Mouse (Mus musculus) gastrocnemius, adult 18-20 months (tissue): ENCODE results near the gene Flii. TPM values are rescaled to one million over a fixed set of nuclear protein-coding genes. Genes with fewer than 3 reads are reported as not detected.

Experiments
- DNase-seq: peaks from one replicate; pipeline ENCODE4 v3.0.0; 2021; ENCODE audit warnings: low spot score
- long read RNA-seq, 2 experiments: library from polyadenylated mRNA; stranded (forward); transcript quantifications; one replicate each; pipeline ENCODE4 v2.0.0; 2021
- total RNA-seq, 2 experiments: library from RNA; stranded (reverse); gene quantifications; 2 replicates each; pipeline ENCODE4 v1.2.3; 2021

The Flii gene
- 100 to 1,000 TPM; 108 to 113 TPM for total RNA-seq
- long read RNA-seq, experiment 1, full-length matches to known transcripts, result 61 of 119 reads
- long read RNA-seq, experiment 1, partial matches to known transcripts, result 52 of 119 reads
- long read RNA-seq, experiment 1, other reads (novel, unspliced or antisense), result 6 of 119 reads
- long read RNA-seq, experiment 2, full-length matches to known transcripts, result 59 of 111 reads
- long read RNA-seq, experiment 2, partial matches to known transcripts, result 27 of 111 reads
- long read RNA-seq, experiment 2, other reads (novel, unspliced or antisense), result 25 of 111 reads

- DNase-seq, result peak; percentile 82
Measured at GRCm38 (mm10) chr11:60726601-60727391, at the start of gene Flii. TSS of gene Flii (minus strand) at chr11:60727263.

- DNase-seq, result no peak
Measured at GRCm38 (mm10) chr11:60776107-60776828, 49.2 kb upstream of the Flii start.

- DNase-seq, result no peak
Measured at GRCm38 (mm10) chr11:60775578-60775977, 48.5 kb upstream of the Flii start.

- DNase-seq, result no peak
Measured at GRCm38 (mm10) chr11:60774841-60775240, 47.8 kb upstream of the Flii start.

- DNase-seq, result no peak
Measured at GRCm38 (mm10) chr11:60774158-60774689, 47.2 kb upstream of the Flii start.

GRCm38 (mm10) chr11:60772161-60772560 is 45.1 kb upstream of the Flii start:
- DNase-seq, result no peak

GRCm38 (mm10) chr11:60770776-60771175 is 43.7 kb upstream of the Flii start:
- no peak for DNase-seq

GRCm38 (mm10) chr11:60769322-60769721 is 42.3 kb upstream of the Flii start:
- DNase-seq, result no peak

- no peak for DNase-seq
Measured at GRCm38 (mm10) chr11:60766969-60767368, 39.9 kb upstream of the Flii start.

GRCm38 (mm10) chr11:60761681-60762080 is 34.6 kb upstream of the Flii start:
- DNase-seq, result no peak

GRCm38 (mm10) chr11:60755570-60755969 is 28.5 kb upstream of the Flii start:
- DNase-seq, result no peak

- DNase-seq, result no peak
Measured at GRCm38 (mm10) chr11:60740321-60740720, 13.3 kb upstream of the Flii start.

GRCm38 (mm10) chr11:60737450-60737849 is 10.4 kb upstream of the Flii start:
- DNase-seq, result no peak

- DNase-seq, result no peak
Measured at GRCm38 (mm10) chr11:60736491-60736890, 9.4 kb upstream of the Flii start.

- no peak for DNase-seq
Measured at GRCm38 (mm10) chr11:60735191-60735590, 8.1 kb upstream of the Flii start.

- peak; percentile 62 for DNase-seq
Measured at GRCm38 (mm10) chr11:60734206-60734605, 7.1 kb upstream of the Flii start.

- DNase-seq, result peak; percentile 76
Measured at GRCm38 (mm10) chr11:60731251-60731650, 4.2 kb upstream of the Flii start.

GRCm38 (mm10) chr11:60730169-60730568 is 3.1 kb upstream of the Flii start:
- no peak for DNase-seq

GRCm38 (mm10) chr11:60729217-60729641 is 2.2 kb upstream of the Flii start:
- DNase-seq, result peak; percentile 77

- peak; percentile 96 for DNase-seq
Measured at GRCm38 (mm10) chr11:60728260-60728761, 1.2 kb upstream of the Flii start, which contains the start of gene Mief2. TSS of gene Mief2 (plus strand) at chr11:60728398.

- DNase-seq, result peak; percentile 34
Measured at GRCm38 (mm10) chr11:60727392-60728140, 503 bp upstream of the Flii start.
